Mouse (Mus musculus): ENCODE measurements around the gene Lnpk.
A peak's percentile ranks its signal among the peaks of the same experiment; 100 is the strongest.

Lnpk gene

GRCm38 (mm10) chr2:74490186-74490585 is 89.0 kb downstream of the Lnpk start:
- DNase-seq (ENCODE audit: low spot score): peak; percentile 27

- DNase-seq (ENCODE audit: low spot score): peak; percentile 20
Measured at GRCm38 (mm10) chr2:74488443-74488842, 90.8 kb downstream of the Lnpk start.

GRCm38 (mm10) chr2:74482651-74483050 is 96.6 kb downstream of the Lnpk start:
- no peak for DNase-seq (ENCODE audit: low spot score)

- no peak for DNase-seq (ENCODE audit: low spot score)
Measured at GRCm38 (mm10) chr2:74482086-74482485, 97.1 kb downstream of the Lnpk start.
